Mouse (Mus musculus) fibroblast of lung, adult 2 months (primary cell): ENCODE measurements around the gene C2cd2.
"Not testable (repeated sequence)": the region's sequence is repeated elsewhere in the genome, so short reads cannot be mapped to it uniquely, and the experiment has no call there.

ENCODE experiments used
- DNase-seq: peaks from one replicate; pipeline ENCODE4 v3.0.0-alpha.2; 2011; ENCODE audit warnings: low read depth

The C2cd2 gene

GRCm38 (mm10) chr16:97962151-97962948 is at the start of gene C2cd2, which contains the start of gene Zbtb21:
Gene C2cd2 (minus strand): TSS chr16:97962598.
Gene Zbtb21 (minus strand): TSS chr16:97962622.
- DNase-seq = peak; percentile 88

- not testable (repeated sequence) for DNase-seq
These were observed 35.0 kb upstream of the C2cd2 start for GRCm38 (mm10) chr16:97997383-97997731.

DNA sequence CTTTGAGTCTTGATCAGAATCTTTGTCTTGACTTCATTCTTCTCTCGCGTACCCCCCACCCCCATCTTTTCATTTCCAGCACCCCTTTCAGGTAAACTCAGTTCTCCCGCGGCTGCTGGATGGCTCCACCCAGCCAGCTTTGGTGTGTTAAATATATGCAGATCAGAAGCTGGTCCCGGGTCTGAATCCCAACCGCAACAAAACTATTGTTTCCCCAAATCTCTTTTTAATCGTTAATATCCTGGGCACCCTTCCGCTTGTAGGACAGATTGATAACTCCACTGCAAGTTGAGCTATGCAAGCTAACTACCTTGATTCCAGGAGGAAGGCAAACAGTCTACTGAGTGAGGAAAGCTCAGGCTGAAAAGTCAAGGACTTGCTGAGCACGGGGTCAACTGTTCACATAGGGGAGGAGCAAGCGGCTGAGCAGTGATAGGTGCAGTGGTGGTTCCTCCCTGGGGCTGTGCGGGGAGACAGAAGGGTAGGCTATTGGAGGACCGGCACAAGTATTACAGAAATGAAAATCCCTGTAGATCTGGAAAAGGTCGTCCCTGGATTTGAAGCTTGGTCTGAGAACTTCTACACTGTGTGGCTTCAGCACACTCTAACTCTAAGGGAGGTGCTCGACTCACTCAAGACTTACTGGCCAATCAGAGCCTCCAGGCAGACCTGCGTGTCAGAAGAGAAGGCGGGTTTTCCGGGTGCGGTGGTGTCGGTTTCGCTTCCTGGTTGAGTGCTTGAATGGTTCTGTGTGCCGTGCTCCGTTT is 34.4 kb upstream of the C2cd2 start, which contains the start of gene B230307C23Rik:
TSS of gene B230307C23Rik (plus strand) at position 700 of the 767 bp plus-strand sequence.
- DNase-seq = peak; percentile 84

GRCm38 (mm10) chr16:97995849-97996615 is 33.6 kb upstream of the C2cd2 start:
- DNase-seq = no peak

DNA sequence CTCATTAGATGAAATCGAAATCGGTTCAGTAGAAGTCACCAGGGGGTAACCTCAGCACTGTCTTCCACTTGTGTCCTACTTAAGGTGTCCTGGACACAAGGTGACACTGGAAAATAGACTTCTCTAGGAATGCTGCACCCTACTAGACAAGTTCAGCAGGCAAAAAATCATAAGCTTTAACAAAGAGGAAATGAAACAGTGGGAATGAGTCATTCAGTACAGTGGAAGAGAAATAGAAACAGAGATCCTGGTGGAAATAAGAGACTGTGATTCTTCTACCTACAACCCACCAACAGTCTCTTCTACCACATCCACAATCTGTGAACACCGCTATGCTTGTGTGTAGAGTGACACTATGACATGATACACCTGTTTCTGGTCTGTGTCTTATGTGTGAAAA is 30.1 kb upstream of the C2cd2 start:
- not testable (repeated sequence) for DNase-seq

DNA sequence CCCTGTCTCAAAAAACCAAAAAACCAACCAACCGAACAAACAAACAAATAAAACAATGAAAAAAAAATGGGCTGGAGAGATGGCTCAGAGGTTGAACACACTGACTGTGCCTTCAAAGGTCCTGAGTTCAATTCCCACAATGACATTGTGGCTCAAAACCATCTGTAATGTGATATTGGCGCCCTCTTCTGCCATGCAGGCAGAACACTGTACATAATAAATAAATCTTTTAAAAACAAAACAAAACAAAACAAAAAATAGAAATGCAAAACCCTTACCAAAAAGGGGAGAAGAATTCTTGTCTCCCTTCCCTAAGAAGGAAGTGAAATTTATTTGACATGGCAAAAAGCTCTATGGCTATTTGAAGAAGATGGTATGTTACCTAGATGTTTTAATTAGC is 29.1 kb upstream of the C2cd2 start:
- no peak for DNase-seq

DNA sequence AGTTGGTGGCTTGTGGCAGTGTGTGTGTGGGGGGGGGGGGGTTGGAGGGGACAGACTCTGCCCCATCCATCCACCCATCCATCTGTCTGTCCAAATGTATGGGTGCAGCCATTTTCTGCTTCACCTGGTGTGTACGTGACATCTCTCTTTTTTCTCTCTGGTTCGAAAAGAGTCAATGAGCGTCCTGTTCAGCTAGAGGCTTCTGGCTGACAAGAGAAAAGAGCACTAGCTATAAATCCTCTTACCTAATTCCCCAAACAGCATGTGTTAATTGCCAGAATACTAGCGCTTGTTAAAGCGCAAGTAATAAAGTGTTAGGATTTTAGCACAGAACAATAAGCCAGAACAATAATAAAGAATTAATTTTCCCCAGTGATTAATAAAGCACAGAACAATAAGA is 22.2 kb upstream of the C2cd2 start:
- no peak for DNase-seq

- no peak for DNase-seq
These were observed 19.0 kb upstream of the C2cd2 start for GRCm38 (mm10) chr16:97981362-97981761.

DNA sequence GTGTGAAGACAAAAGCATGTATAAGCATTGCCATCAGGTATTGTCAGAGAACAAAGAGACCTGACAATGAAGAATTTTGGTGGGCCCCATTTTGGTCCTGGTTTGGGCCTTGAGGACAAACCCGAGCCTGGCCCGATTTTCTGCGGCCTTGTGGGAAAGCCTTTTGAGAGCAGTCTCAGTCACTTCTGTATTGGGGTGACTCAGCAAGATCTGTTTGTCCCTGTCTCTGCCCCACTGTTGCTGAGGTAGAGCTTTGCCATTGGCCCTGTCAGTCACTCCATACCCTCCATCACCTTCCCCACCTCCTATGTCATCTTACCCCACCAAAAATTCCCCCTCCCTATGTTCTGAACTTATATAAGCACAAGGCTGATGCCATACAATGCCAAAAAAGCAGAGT is 15.3 kb upstream of the C2cd2 start:
- no peak for DNase-seq

DNA sequence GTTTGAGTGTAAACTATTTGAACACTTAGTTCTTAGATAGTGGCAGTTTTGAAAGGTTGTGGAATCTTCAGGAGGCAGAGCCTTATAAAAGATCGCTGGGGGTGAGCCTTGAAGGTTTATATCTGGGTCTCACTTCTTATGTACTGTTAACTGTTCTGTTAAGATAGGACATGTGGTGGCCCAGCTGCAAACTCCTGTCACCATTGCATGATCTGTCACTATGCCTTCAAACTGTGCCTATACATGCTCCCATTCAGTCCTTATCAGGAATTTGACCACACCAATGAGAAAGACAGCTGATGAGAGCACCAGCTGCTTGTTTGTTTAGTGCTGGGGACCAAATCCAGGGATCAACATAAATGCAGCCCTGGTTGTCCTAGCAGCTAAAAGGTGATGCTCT is 14.9 kb upstream of the C2cd2 start:
- no peak for DNase-seq

GRCm38 (mm10) chr16:97963956-97964540 is 1.6 kb upstream of the C2cd2 start:
- no peak for DNase-seq

DNA sequence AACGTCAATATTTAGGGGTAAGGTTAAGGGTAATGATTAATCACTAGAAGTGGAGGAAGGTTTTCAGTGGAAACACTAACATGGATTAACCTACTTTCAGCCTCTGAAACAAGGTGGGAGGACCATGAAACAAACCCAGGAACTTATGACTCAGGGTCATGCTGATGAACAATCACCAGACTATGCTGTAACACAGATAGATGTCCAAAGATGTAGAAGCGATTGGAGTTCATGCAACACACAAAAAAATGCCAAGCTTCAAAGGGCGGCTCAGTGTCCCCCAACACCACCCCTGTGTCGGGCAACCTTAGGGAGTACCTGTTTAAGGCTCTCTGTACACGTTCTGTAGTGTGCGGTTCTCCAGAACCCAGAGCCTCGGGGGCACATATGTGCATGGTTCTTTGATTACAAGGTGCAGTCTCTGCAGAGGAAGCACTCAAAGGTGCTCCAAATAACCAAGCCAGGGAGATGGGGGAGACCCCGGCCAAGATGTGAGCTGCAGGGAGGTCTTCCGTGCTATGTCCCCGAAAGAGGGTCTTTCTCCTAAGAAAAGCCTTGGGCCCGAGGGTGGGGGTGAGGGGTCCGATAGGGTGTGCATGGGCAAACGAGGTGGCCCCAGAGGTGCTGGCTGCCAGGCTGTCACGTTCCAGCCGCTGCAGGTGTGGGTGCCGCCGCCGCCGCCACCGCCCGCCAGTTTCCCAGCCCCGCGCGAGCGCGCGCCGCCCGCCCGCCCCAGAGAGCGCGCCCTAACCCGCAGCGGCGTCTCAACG is 832 bp downstream of the C2cd2 start:
- peak; percentile 41 for DNase-seq

DNA sequence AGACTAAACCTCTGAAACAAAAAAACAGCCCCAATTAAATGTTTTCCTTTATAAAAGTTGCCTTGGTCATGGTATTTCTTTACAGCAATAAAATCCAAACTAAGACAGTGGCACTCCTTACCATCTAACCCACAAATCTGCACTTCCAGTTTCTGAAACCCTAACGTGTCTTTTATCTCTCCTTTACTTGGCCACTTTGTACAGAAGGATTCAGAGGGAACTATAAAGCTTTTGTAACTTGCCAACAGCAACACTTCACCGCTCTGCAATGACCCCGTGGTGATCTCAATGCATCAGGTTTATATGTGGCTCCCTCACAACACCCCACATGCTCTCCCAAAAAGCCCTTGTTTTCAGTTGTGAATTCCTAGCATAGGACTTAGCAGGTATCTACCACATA is 2.0 kb downstream of the C2cd2 start:
- no peak for DNase-seq

- DNase-seq = no peak
These were observed 3.9 kb downstream of the C2cd2 start for GRCm38 (mm10) chr16:97958401-97958973.

- DNase-seq = no peak
These were observed 4.8 kb downstream of the C2cd2 start for GRCm38 (mm10) chr16:97957626-97958025.

DNA sequence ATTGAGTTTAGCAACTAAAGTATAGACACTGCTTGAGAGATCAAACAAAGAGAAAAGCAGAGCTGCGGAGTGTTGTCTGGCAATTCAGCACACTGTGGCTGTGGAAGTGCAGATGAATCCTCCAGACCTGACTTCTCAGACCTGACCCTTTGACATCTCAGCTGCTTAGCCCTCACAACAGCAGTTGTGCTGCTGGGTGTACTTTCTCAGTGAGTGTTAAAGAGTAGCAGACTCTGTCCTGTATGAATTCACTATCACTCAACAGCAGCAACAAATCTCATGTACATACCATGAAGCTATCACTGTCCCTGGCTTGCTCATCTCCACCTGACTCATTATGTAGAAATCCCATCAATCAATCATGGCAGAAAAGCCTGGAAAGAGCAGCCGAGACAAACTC is 6.4 kb downstream of the C2cd2 start:
- no peak for DNase-seq

- DNase-seq = no peak
These were observed 9.1 kb downstream of the C2cd2 start for GRCm38 (mm10) chr16:97953300-97953699.

DNA sequence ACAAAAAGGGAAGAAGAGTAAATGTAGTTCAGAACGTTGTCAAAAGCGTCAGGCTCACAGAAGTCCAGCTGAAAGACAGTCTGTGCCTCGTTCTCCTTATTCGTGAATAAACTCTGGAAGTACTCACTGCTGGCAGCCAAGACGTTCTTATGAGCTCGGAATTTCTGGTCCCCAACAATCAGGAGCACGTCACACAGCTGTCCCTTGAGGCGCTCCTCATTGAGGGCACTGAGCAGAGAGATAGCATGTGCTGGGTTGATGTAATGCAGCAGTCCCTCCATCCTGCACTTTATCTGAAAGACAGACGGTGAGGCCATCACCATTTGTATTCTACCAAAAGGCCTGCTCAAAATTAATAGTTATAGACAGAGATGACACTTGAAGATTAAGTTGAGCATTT is 9.6 kb downstream of the C2cd2 start:
- DNase-seq = no peak

DNA sequence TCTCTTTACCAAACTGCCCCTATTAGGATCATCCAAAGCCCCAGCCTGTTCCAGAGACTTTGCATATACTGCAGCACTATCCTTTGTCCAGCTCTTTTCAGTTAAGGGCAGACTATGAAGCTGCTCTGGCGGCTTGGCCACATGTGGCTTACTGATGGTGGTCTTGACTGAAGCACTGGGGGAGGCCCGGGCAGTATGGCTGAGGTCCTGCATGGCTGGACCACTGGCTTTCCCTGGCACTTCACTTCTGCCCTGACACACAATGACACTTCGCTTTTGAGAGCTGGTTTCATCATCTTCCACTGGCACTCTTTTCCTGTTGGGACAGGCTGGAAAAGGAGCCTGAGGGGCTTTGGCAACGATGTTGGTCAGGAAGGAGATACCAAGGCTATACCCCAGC is 10.0 kb downstream of the C2cd2 start:
- DNase-seq = no peak

GRCm38 (mm10) chr16:97950061-97950460 is 12.3 kb downstream of the C2cd2 start:
- DNase-seq = no peak

DNA sequence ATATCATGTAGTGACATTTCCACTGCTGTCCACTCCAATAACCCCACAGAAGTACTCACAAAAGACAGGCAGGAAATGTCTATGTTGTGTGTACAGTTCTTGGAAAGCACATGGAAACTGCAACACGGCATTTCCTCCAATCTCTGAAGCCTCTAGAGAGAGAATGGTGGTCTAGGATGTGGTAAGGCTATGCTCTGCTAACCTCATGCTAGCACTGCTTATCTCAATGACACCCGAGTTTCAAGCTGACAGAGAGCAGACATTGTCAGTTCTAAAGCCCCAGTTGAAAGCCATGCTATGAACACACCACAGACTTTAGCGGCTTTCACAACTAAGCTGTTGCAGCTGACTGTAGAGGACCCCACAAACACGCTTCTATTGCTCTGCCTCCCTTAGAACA is 13.6 kb downstream of the C2cd2 start:
- DNase-seq = no peak
